Mouse (Mus musculus) neural tube, embryonic 14.5 days (tissue): ENCODE measurements around the gene Cdk12. TPM values are rescaled to one million over a fixed set of nuclear protein-coding genes. Genes with fewer than 3 reads are reported as not detected.
"Not testable (repeated sequence)": the region's sequence is repeated elsewhere in the genome, so short reads cannot be mapped to it uniquely, and the experiment has no call there.

Experiments used
- ATAC-seq: fragments of 200-750 bp; cut with Nextera tagmentation; 2 replicates; pipeline ENCODE4 v1.8.0; 2017; ENCODE audit warnings: low read depth, mild to moderate bottlenecking, moderate TSS enrichment, moderate library complexity
- H3K27ac ChIP-seq: fragments of 300-500 bp; sonication (generic); 2 replicates; pipeline ENCODE4 v1.5.1; 2014; ENCODE audit warnings: low read depth, mild to moderate bottlenecking, control low read depth, low read length, moderate library complexity, mixed read lengths
- H3K27me3 ChIP-seq: fragments of 300-500 bp; sonication (generic); 2 replicates; pipeline ENCODE4 v1.6.1; 2014; ENCODE audit warnings: low read length; ENCODE audit not compliant: control insufficient read depth, insufficient read depth
- H3K36me3 ChIP-seq: fragments of 300-500 bp; sonication (generic); 2 replicates; pipeline ENCODE4 v1.6.1; 2014; ENCODE audit warnings: low read length, mixed read lengths; ENCODE audit not compliant: control insufficient read depth, insufficient read depth
- H3K4me1 ChIP-seq: fragments of 300-500 bp; sonication (generic); 2 replicates; pipeline ENCODE4 v1.6.1; 2014; ENCODE audit warnings: low read length; ENCODE audit not compliant: control insufficient read depth, insufficient read depth
- H3K4me2 ChIP-seq: fragments of 300-500 bp; sonication (generic); 2 replicates; pipeline ENCODE4 v1.6.1; 2014; ENCODE audit warnings: mild to moderate bottlenecking, low read depth, low read length, control low read depth
- H3K4me3 ChIP-seq: fragments of 300-500 bp; sonication (generic); 2 replicates; pipeline ENCODE4 v1.5.1; 2014; ENCODE audit warnings: low read depth, low read length, control low read depth, mixed read lengths
- H3K9ac ChIP-seq: fragments of 300-500 bp; sonication (generic); replicated peaks from 2 replicates; pipeline ENCODE4 v1.6.1; 2014; ENCODE audit warnings: low read depth, mild to moderate bottlenecking, control low read depth, low read length, mixed read lengths
- H3K9me3 ChIP-seq: fragments of 300-500 bp; sonication (generic); 2 replicates; pipeline ENCODE4 v1.6.1; 2016; ENCODE audit warnings: low read length; ENCODE audit not compliant: control insufficient read depth
- WGBS: fragments of 180-500 bp; shearing (Covaris S2); extraction: QIAGEN DNeasy Blood & Tissue Kit; methylation state at CpG from one replicate; pipeline ENCODE4 v1.1.7; 2014; 5-methylcytosine and 5-hydroxymethylcytosine counted together
- polyA plus RNA-seq: library from polyadenylated mRNA; unstranded; fragments of >200 nt; fragmentation: Nextera tagmentation; extraction: Ambion mirVana; gene quantifications from 2 replicates; pipeline ENCODE4 v1.2.1, GENCODE M21; 2014

Gene Cdk12
- 11.3 TPM in 2 replicates for polyA plus RNA-seq

DNA sequence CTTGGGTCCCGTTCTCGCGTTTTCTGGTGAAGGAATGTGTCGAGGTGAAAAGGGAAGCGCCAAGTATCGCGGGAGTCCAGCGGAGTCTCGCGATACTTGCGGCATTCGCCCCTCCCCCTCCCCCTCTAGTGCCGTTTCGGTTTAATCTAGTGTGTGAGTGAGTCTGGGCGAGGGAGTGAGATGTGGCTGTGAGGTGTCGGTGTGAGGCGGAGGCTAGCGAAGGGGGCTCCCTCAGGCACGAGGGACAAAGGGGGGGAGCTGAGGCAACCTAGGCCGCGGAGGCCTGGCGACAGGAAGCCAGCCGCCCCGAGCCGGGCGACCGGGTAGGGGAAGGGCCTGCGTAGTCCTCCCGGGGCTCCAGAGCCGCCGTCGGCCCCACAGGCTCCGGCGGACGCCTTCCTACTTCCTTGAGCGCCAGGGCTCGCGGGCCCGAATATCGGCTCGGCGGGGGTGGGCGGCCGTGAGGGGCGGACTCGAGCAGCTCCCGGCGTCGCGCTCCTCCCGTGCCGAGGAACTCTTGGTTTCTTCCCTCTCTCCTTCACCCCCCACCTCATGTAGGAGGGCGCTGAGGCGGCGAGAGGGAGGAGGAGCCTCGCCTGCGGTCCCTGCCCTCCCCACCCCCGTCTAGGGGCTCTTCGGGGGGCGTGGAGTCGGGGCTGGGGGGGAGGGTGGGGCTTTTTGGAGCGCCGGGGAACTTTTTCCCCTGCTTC lies at the start of gene Cdk12:
Gene Cdk12 (plus strand): TSS at position 419 of the 710 bp plus-strand sequence.
- H3K9ac ChIP-seq: peak within 1 kb of the TSS; percentile 99
- peaks cover 18% of the 10 kb centered on the region for H3K4me1 ChIP-seq
- 2% methylated on average over 27 of the region's 63 CpGs for WGBS
- H3K4me2 ChIP-seq: peak within 1 kb of the TSS; percentile 92
- peak; percentile 93 for ATAC-seq
- peak within 1 kb of the TSS; percentile 94 for H3K4me3 ChIP-seq
- peak within 1 kb of the TSS; percentile 100 for H3K27ac ChIP-seq
- H3K36me3 ChIP-seq: no peaks in the 10 kb centered on the region
- H3K9me3 ChIP-seq: no peaks in the 10 kb centered on the region
- H3K27me3 ChIP-seq: no peaks in the 10 kb centered on the region

DNA sequence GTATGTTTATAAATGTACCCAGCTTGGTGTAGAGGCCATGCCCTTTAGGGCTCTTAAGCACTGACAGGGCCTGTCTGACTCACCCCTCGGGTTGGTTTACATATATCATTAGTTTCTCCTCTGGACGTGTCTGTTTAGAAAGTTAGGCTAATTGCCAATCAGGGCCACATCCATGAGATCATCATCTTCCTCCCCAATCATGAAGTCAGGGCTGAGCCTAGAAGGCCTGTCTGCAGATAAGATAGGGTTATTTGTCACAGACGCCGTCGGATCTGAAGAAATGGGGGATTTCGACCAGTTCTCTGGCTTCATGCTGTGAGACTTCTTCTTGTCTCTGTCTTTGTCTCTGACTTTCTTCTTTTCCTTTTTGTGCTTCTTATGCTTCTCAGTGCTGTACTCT lies 47.8 kb upstream of the Cdk12 start:
- no peak for ATAC-seq
- peaks cover 41% of the 10 kb centered on the region for H3K36me3 ChIP-seq
- 88% methylated on average over 6 of the region's 6 CpGs for WGBS
- no peaks in the 10 kb centered on the region; the same call in 1 of the 2 replicates for H3K27me3 ChIP-seq
- H3K4me1 ChIP-seq: no peaks in the 10 kb centered on the region
- H3K4me3 ChIP-seq: no peak overlapping the region
- no peaks in the 10 kb centered on the region for H3K9me3 ChIP-seq
- no peak overlapping the region for H3K27ac ChIP-seq
- H3K9ac ChIP-seq: no peak overlapping the region
- no peak overlapping the region for H3K4me2 ChIP-seq

DNA sequence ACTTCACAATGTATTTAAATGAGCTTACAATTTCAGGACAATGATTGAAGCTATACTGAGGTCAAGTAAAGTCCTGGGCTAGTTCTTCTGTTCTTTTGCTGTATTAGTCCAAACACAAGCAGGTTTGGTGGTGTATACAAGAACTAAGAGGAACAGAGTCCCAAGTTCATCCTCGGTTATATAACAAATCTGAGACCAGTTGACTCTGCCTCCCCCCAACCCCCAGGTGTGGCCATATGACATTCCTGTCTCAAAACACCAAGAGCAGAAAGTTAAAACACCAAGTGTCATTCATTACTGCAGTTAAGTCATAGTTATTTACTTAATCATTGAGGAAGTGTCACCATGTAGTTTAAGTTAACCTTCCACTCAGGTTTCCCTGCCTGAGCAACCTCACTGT lies 34.5 kb upstream of the Cdk12 start:
- Histone ChIP-seq H3K9me3 (no peaks in the 10 kb centered on the region), H3K4me2 (no peak overlapping the region), H3K4me1 (no peaks in the 10 kb centered on the region), H3K9ac (no peak overlapping the region), H3K27ac (no peak overlapping the region), H3K36me3 (peaks cover 64% of the 10 kb centered on the region), H3K27me3 (no peaks in the 10 kb centered on the region), H3K4me3 (no peak overlapping the region)
- ATAC-seq: no peak
- WGBS: 88% methylated on average over 1 of the region's 1 CpGs

DNA sequence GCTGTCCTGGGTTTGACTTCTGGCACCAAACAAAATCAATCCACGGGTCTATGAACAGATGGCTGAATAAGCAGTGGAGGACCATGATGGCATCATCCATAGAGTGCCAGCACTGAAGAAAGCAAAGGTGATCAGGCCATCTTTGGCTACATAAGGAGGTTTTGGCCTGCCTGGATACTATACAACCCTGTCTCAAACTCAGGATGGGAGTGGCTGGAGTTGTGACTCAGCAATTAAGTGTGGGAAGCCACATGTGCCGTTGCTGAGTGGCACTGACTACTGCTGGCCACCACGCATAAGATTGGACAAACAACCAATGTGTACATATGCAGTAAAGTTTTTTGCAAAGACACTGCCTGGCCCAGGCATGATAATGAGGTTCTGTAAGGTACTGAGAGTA lies 20.7 kb upstream of the Cdk12 start:
- not testable (repeated sequence) for H3K4me3 ChIP-seq, H3K27me3 ChIP-seq, H3K27ac ChIP-seq, H3K9me3 ChIP-seq, H3K4me2 ChIP-seq, ATAC-seq, H3K9ac ChIP-seq, H3K4me1 ChIP-seq
- H3K36me3 ChIP-seq: peaks cover 32% of the 10 kb centered on the region
- WGBS: 90% methylated on average over 3 of the region's 3 CpGs

DNA sequence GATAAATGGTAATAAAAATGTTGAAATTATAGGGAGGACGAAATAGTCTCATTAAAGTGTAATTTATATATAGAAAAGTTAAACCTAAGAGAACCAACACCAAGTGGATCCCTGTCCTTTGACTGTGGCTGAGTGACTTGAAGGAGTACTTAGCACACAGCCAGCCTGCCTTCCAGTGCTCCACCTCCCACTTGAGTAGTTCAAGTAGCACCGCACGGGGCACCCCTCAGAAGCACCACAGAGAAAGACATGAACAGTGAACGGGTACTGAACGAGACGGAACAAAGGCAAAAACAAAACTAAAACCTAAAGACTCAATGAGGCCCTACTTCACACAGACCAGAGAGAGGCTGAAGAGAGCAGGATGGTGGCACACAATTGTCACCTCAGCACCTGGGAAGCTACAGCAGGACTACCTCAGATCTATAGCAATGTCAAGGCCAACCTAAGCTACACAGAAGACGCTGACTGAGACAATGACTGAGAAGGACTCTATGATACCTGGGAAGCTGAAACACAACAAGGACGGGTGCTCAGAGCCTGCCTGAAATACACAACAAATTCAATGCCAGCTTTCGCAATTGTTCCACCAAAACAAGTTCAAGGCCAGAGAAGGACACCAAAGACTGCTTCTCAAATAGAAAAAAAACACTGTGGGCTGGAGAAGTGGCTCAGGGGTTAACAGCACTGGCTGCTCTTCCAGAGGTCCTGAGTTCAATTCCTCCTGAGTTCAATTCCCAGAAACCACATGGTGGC lies 15.0 kb upstream of the Cdk12 start:
- H3K36me3 ChIP-seq: peaks cover 29% of the 10 kb centered on the region
- WGBS: 95% methylated on average over 9 of the region's 9 CpGs

DNA sequence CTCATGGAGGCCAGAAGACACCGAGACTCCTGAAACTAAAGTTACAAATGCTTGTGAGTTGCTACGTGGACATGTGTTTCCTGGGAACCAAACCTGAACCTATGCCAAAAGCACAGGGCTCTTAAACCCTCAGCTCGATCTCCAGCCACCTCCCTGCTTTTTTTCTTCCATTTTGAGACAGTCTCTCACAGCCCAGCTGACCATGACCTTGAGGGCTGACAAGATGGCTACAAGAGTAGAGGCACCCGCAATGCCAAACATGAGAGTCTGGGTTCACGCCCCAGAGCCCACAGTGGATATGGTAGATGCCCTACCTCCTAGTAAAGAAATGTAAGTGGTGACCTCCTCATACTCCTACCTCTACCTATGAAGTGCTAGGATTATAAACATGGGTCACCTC lies 12.0 kb upstream of the Cdk12 start:
- no peak overlapping the region for H3K4me2 ChIP-seq
- no peaks in the 10 kb centered on the region for H3K9me3 ChIP-seq
- H3K27me3 ChIP-seq: no peaks in the 10 kb centered on the region
- peaks cover 20% of the 10 kb centered on the region for H3K36me3 ChIP-seq
- 90% methylated on average over 5 of the region's 5 CpGs for WGBS
- H3K9ac ChIP-seq: no peak overlapping the region
- H3K27ac ChIP-seq: no peak overlapping the region
- no peak for ATAC-seq
- no peak overlapping the region for H3K4me3 ChIP-seq
- H3K4me1 ChIP-seq: peaks cover 11% of the 10 kb centered on the region

More for the DNA sequence above, 15.0 kb upstream of the Cdk12 start:
- H3K4me2 ChIP-seq: no peak overlapping the region
- H3K4me1 ChIP-seq: peaks cover 8% of the 10 kb centered on the region
- no peak overlapping the region for H3K27ac ChIP-seq
- no peak for ATAC-seq
- H3K27me3 ChIP-seq: no peaks in the 10 kb centered on the region
- H3K4me3 ChIP-seq: no peak overlapping the region
- no peak overlapping the region for H3K9ac ChIP-seq
- H3K9me3 ChIP-seq: no peaks in the 10 kb centered on the region

DNA sequence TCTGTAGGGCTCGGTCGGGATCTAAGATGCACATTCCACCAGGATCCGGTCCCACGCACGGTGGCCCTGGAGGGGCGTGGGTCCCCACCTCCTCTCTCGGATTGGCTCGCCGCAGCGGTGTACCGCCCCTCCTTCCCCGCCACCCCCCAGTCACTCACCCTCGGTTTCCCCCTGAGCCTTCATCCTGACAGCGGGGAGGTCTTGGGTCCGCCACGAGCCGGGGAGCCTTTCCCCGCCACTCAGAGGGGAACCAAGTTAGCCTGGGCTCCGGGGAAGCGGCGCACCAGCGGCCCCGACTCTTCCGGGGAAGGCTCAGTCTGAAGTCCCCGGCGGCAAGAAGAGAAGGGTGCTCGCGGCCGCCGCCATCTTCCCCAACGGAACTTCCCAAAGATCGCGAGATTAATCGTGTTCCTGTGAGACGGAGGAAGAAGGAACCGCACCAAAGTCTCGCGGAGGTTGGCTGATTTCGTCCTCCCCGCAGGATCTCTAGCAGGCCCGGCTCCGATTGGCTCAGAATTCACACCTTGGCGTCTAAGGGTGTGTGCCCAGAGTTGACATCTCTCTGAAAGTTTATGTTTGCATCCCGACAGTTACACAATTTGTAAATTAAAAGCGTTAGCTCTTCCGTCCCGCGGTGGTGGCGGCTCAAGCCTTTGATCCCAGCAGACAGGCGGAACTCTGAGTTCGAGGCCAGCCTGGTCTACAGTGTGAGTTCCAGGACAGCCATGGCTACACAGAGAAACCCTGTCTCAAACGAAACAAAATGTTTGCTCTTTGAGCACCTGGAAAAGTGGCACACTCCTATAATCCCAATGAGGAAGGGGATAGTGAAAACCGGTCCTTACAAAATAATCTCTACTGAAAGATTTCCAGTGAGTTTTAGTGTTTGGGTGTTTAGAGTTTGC lies 9.7 kb upstream of the Cdk12 start, which contains the start of gene Med1:
Gene Med1 (minus strand): TSS at position 393 of the 905 bp plus-strand sequence.
- H3K36me3 ChIP-seq: peaks cover 11% of the 10 kb centered on the region
- H3K9ac ChIP-seq: peak within 1 kb of the TSS; percentile 84
- under 1% methylated on average over 52 of the region's 53 CpGs for WGBS
- peak; percentile 98 for ATAC-seq
- no peaks in the 10 kb centered on the region for H3K27me3 ChIP-seq
- H3K4me1 ChIP-seq: peaks cover 11% of the 10 kb centered on the region
- H3K9me3 ChIP-seq: no peaks in the 10 kb centered on the region
- peak within 1 kb of the TSS; percentile 93 for H3K27ac ChIP-seq
- H3K4me3 ChIP-seq: peak within 1 kb of the TSS; percentile 86
- peak within 1 kb of the TSS; percentile 87 for H3K4me2 ChIP-seq

DNA sequence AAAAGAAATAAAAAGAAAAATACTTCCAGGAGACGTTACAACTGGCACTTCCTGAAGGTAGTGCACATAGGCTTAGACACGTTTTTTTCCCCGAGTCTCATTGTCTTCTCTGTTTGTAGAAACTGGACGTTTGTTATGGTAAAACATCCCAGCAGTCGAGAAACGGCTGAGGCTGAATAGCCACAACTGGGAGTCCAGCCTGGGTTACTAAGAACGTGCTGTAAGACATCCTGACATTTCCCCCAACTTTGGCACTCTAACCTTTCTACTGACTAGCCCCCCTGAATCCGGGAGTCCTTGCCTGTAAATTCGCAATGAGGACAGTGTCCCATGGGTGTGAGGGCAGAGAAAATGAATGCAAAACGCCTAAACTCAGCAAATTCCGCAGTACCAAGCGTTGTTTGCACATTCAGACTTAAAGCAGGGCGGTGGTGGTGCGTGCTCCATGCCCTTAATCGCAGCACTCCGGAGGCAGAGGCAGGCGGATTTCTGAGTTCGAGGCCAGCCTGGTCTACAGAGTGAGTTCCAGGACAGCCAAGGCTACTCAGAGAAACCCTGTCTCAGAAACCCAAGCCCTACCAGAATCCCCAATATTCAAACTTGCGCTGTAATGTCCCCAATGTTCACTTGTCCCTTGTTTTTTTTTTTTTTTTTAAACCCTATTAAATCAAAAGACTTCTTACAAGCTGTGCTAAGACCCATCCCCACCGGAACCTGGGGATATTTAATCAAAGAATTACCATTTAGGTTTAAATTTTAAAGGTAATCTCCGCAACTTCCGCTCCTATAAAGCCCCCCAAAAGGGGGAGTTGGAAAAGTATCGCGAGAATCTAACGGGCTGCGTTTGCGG lies 843 bp upstream of the Cdk12 start:
- peak overlapping the region; percentile 75 for H3K27ac ChIP-seq
- H3K4me3 ChIP-seq: peak overlapping the region; percentile 94
- WGBS: 3% methylated on average over 27 of the region's 27 CpGs
- ATAC-seq: 0 out of 2 replicates have a peak, but pooled peaks have one; percentile 2
- no peaks in the 10 kb centered on the region for H3K36me3 ChIP-seq
- H3K9ac ChIP-seq: peak overlapping the region; percentile 57
- no peaks in the 10 kb centered on the region for H3K27me3 ChIP-seq
- H3K4me2 ChIP-seq: peak overlapping the region; percentile 80
- no peaks in the 10 kb centered on the region for H3K9me3 ChIP-seq
- H3K4me1 ChIP-seq: peaks cover 14% of the 10 kb centered on the region
